In genomic region chr6:114345156-114345555, GRCm38 (mm10) we compare ENCODE assay signal across 9 mouse cellular contexts. TPM values are rescaled to one million over a fixed set of nuclear protein-coding genes. Genes with fewer than 3 reads are reported as not detected.
A peak's percentile ranks its signal among the peaks of the same experiment; 100 is the strongest.
DNase-seq lines count a peak whose midpoint lies in the region; ATAC-seq and TF ChIP-seq lines count a peak whose summit lies in the region.
"Had no signal": no experiment of that assay in that cellular context is flagged by ENCODE, and none has a peak within 500 bp of the region (broad histone marks: within the 10 kb centered on the region; RNA-seq: fewer than 3 reads in every experiment).

No protein-coding gene starts in this region.

- H3K4me2 ChIP-seq in kidney, embryonic 14.5 days (replicated peaks; ENCODE audit: low read depth, low read length), result no peak overlapping the region
- H3K4me2 ChIP-seq in hindbrain, embryonic 15.5 days, result no peak overlapping the region
- H3K4me2 ChIP-seq: liver, embryonic 15.5 days had no signal

- H3K9me3 ChIP-seq in kidney, embryonic 14.5 days (ENCODE audit: control insufficient read depth, low read length), result no peaks in the 10 kb centered on the region
- no peaks in the 10 kb centered on the region for H3K9me3 ChIP-seq in hindbrain, embryonic 15.5 days
- no peaks in the 10 kb centered on the region for H3K9me3 ChIP-seq in limb, embryonic 10.5 days (replicated peaks)
- H3K9me3 ChIP-seq: liver, embryonic 15.5 days had no signal

- H3K27me3 ChIP-seq in kidney, adult 2 months (replicated peaks; ENCODE audit: control insufficient read depth, insufficient read depth, low read length), result no peaks in the 10 kb centered on the region
- no peaks in the 10 kb centered on the region for H3K27me3 ChIP-seq in kidney, embryonic 14.5 days (ENCODE audit: control insufficient read depth, insufficient read depth, low read length)
- no peaks in the 10 kb centered on the region for H3K27me3 ChIP-seq in hindbrain, embryonic 15.5 days
- H3K27me3 ChIP-seq in limb, embryonic 10.5 days (ENCODE audit: low read depth, poor library complexity, severe bottlenecking), result peaks cover 57% of the 10 kb centered on the region
- H3K27me3 ChIP-seq: liver, embryonic 15.5 days had no signal

- ATAC-seq in kidney, embryonic 14.5 days (ENCODE audit: low FRiP score, low TSS enrichment), result no peak
- ATAC-seq in hindbrain, embryonic 15.5 days (ENCODE audit: low FRiP score, low read depth), result peak; percentile 51; the same call in 1 of the 2 replicates

- no peaks in the 10 kb centered on the region for H3K4me1 ChIP-seq in kidney, adult 2 months (ENCODE audit: control insufficient read depth, insufficient read depth, low read length)
- 0 out of 2 replicates have a peak, but pooled peaks cover 5% of the 10 kb centered on the region for H3K4me1 ChIP-seq in kidney, embryonic 14.5 days (ENCODE audit: control insufficient read depth, insufficient read depth, low read length)
- H3K4me1 ChIP-seq in hindbrain, embryonic 15.5 days (replicated peaks), result peaks cover 12% of the 10 kb centered on the region; the same call in 1 of the 2 replicates
- peaks cover 6% of the 10 kb centered on the region; the same call in 1 of the 2 replicates for H3K4me1 ChIP-seq in limb, embryonic 10.5 days
- H3K4me1 ChIP-seq: liver, embryonic 15.5 days had no signal

- H3K4me3 ChIP-seq in kidney, adult 2 months (ENCODE audit: insufficient read depth, low read depth, low read length), result no peak overlapping the region
- H3K4me3 ChIP-seq in kidney, embryonic 14.5 days (ENCODE audit: low read length), result no peak overlapping the region
- H3K4me3 ChIP-seq in hindbrain, embryonic 15.5 days, result no peak overlapping the region
- H3K4me3 ChIP-seq in limb, embryonic 10.5 days, result no peak overlapping the region
- H3K4me3 ChIP-seq: liver, embryonic 15.5 days had no signal

- peak; percentile 51 for DNase-seq in kidney, adult 2 months
- peak; percentile 46 to 84 for DNase-seq in adrenal gland, adult (ENCODE audit: inconsistent age in 2 of 2, low spot score in 1 of 2)
- peak; percentile 62 for DNase-seq in embryo, embryonic 11 days
- peak; percentile 63 for DNase-seq in limb, embryonic 10.5 days (ENCODE audit: low spot score)
- DNase-seq in ovary, postnatal 36 days (ENCODE audit: low spot score), result peak; percentile 53
- peak; percentile 35 to 50 for DNase-seq in urinary bladder, postnatal 36 days (ENCODE audit: low spot score in 2 of 2)

- 30% methylated on average over 4 of the region's 4 CpGs for WGBS in kidney, adult 2 months
- 42% methylated on average over 4 of the region's 4 CpGs for WGBS in kidney, embryonic 14.5 days
- 47% methylated on average over 4 of the region's 4 CpGs for WGBS in hindbrain, embryonic 15.5 days
- WGBS in limb, embryonic 10.5 days, result 55% methylated on average over 4 of the region's 4 CpGs

- TF ChIP-seq CTCF in kidney, adult 2 months (conservative IDR thresholded peaks at IDR 0.05; ENCODE audit: insufficient read depth, insufficient read length, low read depth, low read length), result peak; percentile 82

- H3K27ac ChIP-seq in kidney, adult 2 months (ENCODE audit: insufficient read depth, low read depth, low read length), result no peak overlapping the region
- H3K27ac ChIP-seq in kidney, embryonic 14.5 days (ENCODE audit: low read depth, low read length), result no peak overlapping the region
- no peak overlapping the region for H3K27ac ChIP-seq in hindbrain, embryonic 15.5 days (replicated peaks)
- H3K27ac ChIP-seq in limb, embryonic 10.5 days, result no peak overlapping the region
- H3K27ac ChIP-seq: liver, embryonic 15.5 days had no signal

- no peak overlapping the region for H3K9ac ChIP-seq in kidney, embryonic 14.5 days (ENCODE audit: low read depth, low read length)
- no peak overlapping the region for H3K9ac ChIP-seq in hindbrain, embryonic 15.5 days
- H3K9ac ChIP-seq: liver, embryonic 15.5 days had no signal

- TF ChIP-seq POLR2A in kidney, adult 2 months (IDR thresholded peaks at IDR 0.05; ENCODE audit: low read depth, low read length), result no peak

- no peaks in the 10 kb centered on the region for H3K36me3 ChIP-seq in kidney, adult 2 months (ENCODE audit: control insufficient read depth, insufficient read depth, low read length)
- H3K36me3 ChIP-seq in kidney, embryonic 14.5 days (ENCODE audit: control insufficient read depth, insufficient read depth, low read length), result no peaks in the 10 kb centered on the region
- H3K36me3 ChIP-seq in hindbrain, embryonic 15.5 days, result no peaks in the 10 kb centered on the region
- no peaks in the 10 kb centered on the region for H3K36me3 ChIP-seq in limb, embryonic 10.5 days
- H3K36me3 ChIP-seq: liver, embryonic 15.5 days had no signal

RNA-seq across cellular contexts. Expression of gene Hrh1, which starts 52.6 kb away (rescaled TPM):
- 0.23 and 0.34 TPM in 2 replicates for polyA plus RNA-seq in kidney, adult 2 months (2012; rRNA removed)
- polyA plus RNA-seq in kidney, embryonic 14.5 days (2014; fragmentation: Nextera tagmentation; extraction: Ambion mirVana), result 0.16 TPM in 1 of 2 replicates, not detected in the other
- 1.0 and 1.4 TPM in 2 replicates for polyA plus RNA-seq in hindbrain, embryonic 15.5 days (2015; fragmentation: Nextera tagmentation; extraction: Ambion mirVana)
- 0.05 TPM in 1 of 2 replicates, not detected in the other for polyA plus RNA-seq in limb, embryonic 10.5 days (2016; fragmentation: Nextera tagmentation; extraction: Ambion mirVana)
